Mouse (Mus musculus) left cerebral cortex, adult 2 months (tissue): ENCODE measurements around the gene Mrpl2. TPM values are rescaled to one million over a fixed set of nuclear protein-coding genes. Genes with fewer than 3 reads are reported as not detected.

Source experiments
- DNase-seq, 2 experiments: peaks; one replicate each; pipeline ENCODE4 v3.0.0; 2021 to 2022; ENCODE audit warnings: low spot score in 2 of 2, mixed read lengths in 1 of 2; ENCODE audit errors: extremely low spot score in 1 of 2
- H3K27ac ChIP-seq: fragments of 200-600 bp; 2 replicates; pipeline ENCODE4 v1.8.1; 2022
- H3K4me3 ChIP-seq: fragments of 200-600 bp; 2 replicates; pipeline ENCODE4 v1.8.1; 2022
- CTCF ChIP-seq: fragments of 200-600 bp; IDR thresholded peaks from 2 replicates; pipeline ENCODE4 v1.8.1; 2022; ENCODE audit warnings: antibody characterized with exemption, mild to moderate bottlenecking, moderate library complexity
- intact Hi-C: fragments of 180-260 bp; cut with DNase I; formaldehyde crosslinking; loops from one replicate; pipeline ENCODE4 v1.15.1; 2025
- total RNA-seq, 2 experiments: library from RNA; stranded (reverse); gene quantifications; 2 replicates each; pipeline ENCODE4 v1.2.3; 2021

The Mrpl2 gene
- total RNA-seq, 2 experiments from 2014 or later = 49.1 to 53.2 TPM

DNA sequence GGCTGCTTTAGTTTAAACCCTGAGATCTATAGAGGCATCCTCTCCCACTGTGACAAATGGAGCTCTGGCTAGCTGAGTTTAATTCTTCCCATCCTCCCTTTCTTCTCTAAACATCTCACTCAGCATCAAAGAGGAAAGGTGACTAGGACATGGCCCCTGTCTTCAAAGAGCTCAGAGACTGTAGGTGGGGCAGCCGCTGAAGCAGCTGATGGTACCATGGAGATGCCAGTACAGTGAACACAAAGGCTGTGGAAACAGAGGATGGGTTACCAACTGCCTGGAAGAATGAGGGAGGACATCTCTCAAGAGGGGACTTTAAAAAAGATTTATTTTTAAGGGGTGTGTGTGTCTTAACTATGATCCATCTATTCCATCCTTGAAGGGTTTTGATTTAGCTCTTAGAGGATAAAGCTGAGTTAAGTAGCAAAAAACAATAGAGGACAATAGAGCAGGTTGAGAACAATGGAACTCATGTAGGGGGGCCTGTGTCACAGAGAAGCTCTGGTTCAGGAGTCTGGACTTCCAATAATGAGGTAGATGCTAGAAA is 48.6 kb downstream of the Mrpl2 start:
- DNase-seq = no peak
- no peak for TF ChIP-seq CTCF
- H3K27ac ChIP-seq = no peak overlapping the region
- no peak overlapping the region for H3K4me3 ChIP-seq
- intact Hi-C loops = no loop called here

GRCm38 (mm10) chr17:46698515-46698914 is 52.5 kb downstream of the Mrpl2 start:
- TF ChIP-seq CTCF = no peak
- Histone ChIP-seq H3K4me3 (no peak overlapping the region), H3K27ac (no peak overlapping the region)
- DNase-seq = no peak
- intact Hi-C loops = no loop called here

DNA sequence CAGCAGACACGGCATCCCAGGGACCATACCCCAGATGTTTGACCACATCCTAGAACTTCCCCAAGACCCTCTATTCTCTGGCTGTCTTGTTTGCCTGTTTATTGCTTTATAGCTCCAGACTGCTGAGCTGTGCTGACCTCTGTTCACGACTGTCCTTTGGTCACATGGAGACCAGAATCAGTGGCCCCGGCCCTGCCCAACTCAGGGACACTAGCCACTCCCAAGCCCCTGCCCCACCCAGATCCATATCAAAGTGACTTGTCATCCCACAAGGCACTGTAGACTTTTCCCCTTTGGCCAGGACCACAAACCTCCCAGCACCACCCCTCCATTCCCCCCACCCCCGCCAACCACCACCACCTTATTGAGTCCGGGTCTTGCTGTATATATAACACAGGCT is 53.2 kb downstream of the Mrpl2 start:
- no peak for DNase-seq
- Histone ChIP-seq H3K4me3 (no peak overlapping the region), H3K27ac (no peak overlapping the region)
- no peak for TF ChIP-seq CTCF
- intact Hi-C loops = no loop called here

Other genes starting within 250 kb of the Mrpl2 start
- gene Crip3, start 217.3 kb upstream of the Mrpl2 start, total RNA-seq = 1 to 10 TPM; 5.2 to 5.8 TPM
- gene Slc22a7, start 207.8 kb upstream of the Mrpl2 start, total RNA-seq = under 1 TPM; 0.25 to 0.75 TPM
- gene Ttbk1, start 158.6 kb upstream of the Mrpl2 start, total RNA-seq = 100 to 1,000 TPM; 136 to 148 TPM
- gene Dnph1, start 149.5 kb upstream of the Mrpl2 start, total RNA-seq = 1 to 10 TPM; 4.2 to 5.0 TPM
- 10 to 100 TPM; 66.6 to 70.1 TPM for gene Cul9, start 99.8 kb upstream of the Mrpl2 start, total RNA-seq
- gene Srf, start 90.1 kb upstream of the Mrpl2 start, total RNA-seq = 10 to 100 TPM; 57.0 to 74.2 TPM
- gene Ptk7, start 16.7 kb upstream of the Mrpl2 start, total RNA-seq = 1 to 10 TPM; 8.3 to 9.4 TPM
- 10 to 100 TPM; 21.9 to 24.4 TPM for gene Klc4, start 207 bp upstream of the Mrpl2 start, total RNA-seq
- gene Cul7, start 4.1 kb downstream of the Mrpl2 start, total RNA-seq = 10 to 100 TPM; 25.9 to 30.0 TPM
- 10 to 100 TPM; 14.9 to 15.7 TPM for gene Rrp36, start 28.1 kb downstream of the Mrpl2 start, total RNA-seq
- 100 to 1,000 TPM; 114 to 122 TPM for gene Mea1, start 32.6 kb downstream of the Mrpl2 start, total RNA-seq
- gene Klhdc3, start 34.7 kb downstream of the Mrpl2 start, total RNA-seq = 100 to 1,000 TPM; 195 to 200 TPM
- 10 to 100 TPM; 79.5 to 83.9 TPM for gene Ppp2r5d, start 58.9 kb downstream of the Mrpl2 start, total RNA-seq
- 10 to 100 TPM; 54.6 to 55.5 TPM for gene Pex6, start 65.2 kb downstream of the Mrpl2 start, total RNA-seq
- gene Gnmt, start 82.9 kb downstream of the Mrpl2 start, total RNA-seq = 1 to 10 TPM in 1 of 2 experiments, under 1 TPM in 1; 0.70 to 2.1 TPM
- 10 to 100 TPM; 65.1 to 68.1 TPM for gene Cnpy3, start 106.0 kb downstream of the Mrpl2 start, total RNA-seq
- gene Ptcra, start 117.5 kb downstream of the Mrpl2 start, total RNA-seq = under 1 TPM in 1 of 2 experiments, not detected in 1; 0.28 TPM
- 1 to 10 TPM; 6.3 to 6.5 TPM for gene 2310039H08Rik, start 126.4 kb downstream of the Mrpl2 start, total RNA-seq
- 10 to 100 TPM; 36.7 to 51.5 TPM for gene Rpl7l1, start 136.4 kb downstream of the Mrpl2 start, total RNA-seq
- gene Bicral, start 212.3 kb downstream of the Mrpl2 start, total RNA-seq = 10 to 100 TPM; 57.5 to 59.7 TPM
- gene Tbcc, start 244.5 kb downstream of the Mrpl2 start, total RNA-seq = 10 to 100 TPM; 30.9 to 35.3 TPM